Comparison of ENCODE assay signal across 8 mouse cellular contexts in genomic region chr19:46318586-46319378, GRCm38 (mm10). TPM values are rescaled to one million over a fixed set of nuclear protein-coding genes. Genes with fewer than 3 reads are reported as not detected.
DNase-seq lines count a peak whose midpoint lies in the region; ATAC-seq and TF ChIP-seq lines count a peak whose summit lies in the region.

No protein-coding gene starts in this region.

- no peak overlapping the region for H3K4me2 ChIP-seq in CH12.LX (ENCODE audit: insufficient read depth, low read depth, poor library complexity, severe bottlenecking)
- peak overlapping the region; percentile 25 for H3K4me2 ChIP-seq in lung, embryonic 16.5 days (ENCODE audit: low read depth, low read length)

- dilution Hi-C loops in CH12.LX (cut with MboI; ENCODE audit: extremely low pct_ligation_motif_present, extremely low pct_unique_long_range_greater_than_20kb, low sequenced_read_pairs) = no loop called here

- no peak for TF ChIP-seq CTCF in CH12.LX (conservative IDR thresholded peaks at IDR 0.05 in 1 of 2, IDR thresholded peaks at IDR 0.05 in 1 of 2; ENCODE audit: low read depth in 2 of 2, low read length in 2 of 2)
- no peak for TF ChIP-seq CTCF in embryonic fibroblast, embryonic 13.5 days (IDR thresholded peaks at IDR 0.05; ENCODE audit: borderline replicate concordance, insufficient read depth, low read length)

- TF ChIP-seq RAD21 in CH12.LX (IDR thresholded peaks at IDR 0.05; ENCODE audit: low read depth, low read length) = no peak

- no peak for DNase-seq in CH12.LX (ENCODE audit: extremely low read depth)
- peak; percentile 66 to 77 for DNase-seq in adrenal gland, adult 18-20 months (ENCODE audit: low spot score in 2 of 2)
- peak; percentile 76 for DNase-seq in heart, postnatal 4 days
- peak; percentile 94 for DNase-seq in layer of hippocampus, adult 9-11 months
- DNase-seq in right cerebral cortex, postnatal 36 days (ENCODE audit: low spot score in 2 of 2) = peak; percentile 95

- no peaks in the 10 kb centered on the region for H3K79me2 ChIP-seq in CH12.LX (replicated peaks; ENCODE audit: control insufficient read depth, extremely low read depth, insufficient read depth, poor library complexity, severe bottlenecking)

- no peak for TF ChIP-seq EP300 in CH12.LX (IDR thresholded peaks at IDR 0.05; ENCODE audit: low read length)

- H3K9ac ChIP-seq in CH12.LX (ENCODE audit: insufficient read depth, low read depth) = no peak overlapping the region
- H3K9ac ChIP-seq in lung, embryonic 16.5 days (ENCODE audit: low read length) = no peak overlapping the region

- TF ChIP-seq POLR2A in CH12.LX (IDR thresholded peaks at IDR 0.05; ENCODE audit: low read depth, low read length) = no peak
- TF ChIP-seq POLR2A in embryonic fibroblast, embryonic 13.5 days (IDR thresholded peaks at IDR 0.05; ENCODE audit: low read depth, low read length) = 0 out of 2 replicates have a peak, but pooled peaks have one; percentile 23

- in situ Hi-C loops in CH12.LX (cut with MboI; ENCODE audit: low pct_ligation_motif_present, low pct_unique_long_range_greater_than_20kb, low sequenced_read_pairs) = no loop called here

- H3K27me3 ChIP-seq in CH12.LX (replicated peaks) = peaks cover 12% of the 10 kb centered on the region
- H3K27me3 ChIP-seq in lung, embryonic 16.5 days (ENCODE audit: control insufficient read depth, insufficient read depth, low read depth, low read length) = peaks cover 89% of the 10 kb centered on the region

- WGBS in lung, embryonic 16.5 days = 10% methylated on average over 16 of the region's 16 CpGs

- no peak overlapping the region for H3K4me3 ChIP-seq in CH12.LX (replicated peaks in 1 of 3; ENCODE audit: low read depth in 2 of 3, low read length in 2 of 3, poor library complexity in 1 of 3)
- H3K4me3 ChIP-seq in embryonic fibroblast, embryonic 13.5 days (ENCODE audit: insufficient read depth, low read length) = no peak overlapping the region
- no peak overlapping the region for H3K4me3 ChIP-seq in lung, embryonic 16.5 days (ENCODE audit: low read length)

- H3K4me1 ChIP-seq in CH12.LX (ENCODE audit: control insufficient read depth in 1 of 2, insufficient read depth in 2 of 2) = peaks cover 3 to 75% of the 10 kb centered on the region in 2 experiments; a peak in 2 of 4 replicates
- peaks cover 2% of the 10 kb centered on the region for H3K4me1 ChIP-seq in embryonic fibroblast, embryonic 13.5 days (ENCODE audit: control insufficient read depth, insufficient read depth, low read length)
- H3K4me1 ChIP-seq in lung, embryonic 16.5 days (replicated peaks; ENCODE audit: control insufficient read depth, insufficient read depth, low read length) = peaks cover 14% of the 10 kb centered on the region

- peaks cover 8% of the 10 kb centered on the region for H3K9me3 ChIP-seq in CH12.LX (replicated peaks; ENCODE audit: low read length)
- H3K9me3 ChIP-seq in lung, embryonic 16.5 days (ENCODE audit: control insufficient read depth, low read length) = no peaks in the 10 kb centered on the region

- ATAC-seq in lung, embryonic 16.5 days (ENCODE audit: low read depth) = peak; percentile 34; the same call in 1 of the 2 replicates
- ATAC-seq in megakaryocyte-erythroid progenitor cell, adult 5-6 weeks (replicated peaks; ENCODE audit: low FRiP score, low TSS enrichment, poor library complexity, severe bottlenecking) = no peak

- H3K27ac ChIP-seq in CH12.LX (ENCODE audit: insufficient read depth, low read depth) = no peak overlapping the region
- H3K27ac ChIP-seq in embryonic fibroblast, embryonic 13.5 days (ENCODE audit: insufficient read depth, low read length) = no peak overlapping the region
- no peak overlapping the region for H3K27ac ChIP-seq in lung, embryonic 16.5 days (ENCODE audit: low read length)

- H3K36me3 ChIP-seq in CH12.LX (replicated peaks in 1 of 2; ENCODE audit: control insufficient read depth in 1 of 2, insufficient read depth in 1 of 2, low read length in 1 of 2) = peaks cover 9 to 31% of the 10 kb centered on the region in 2 experiments
- H3K36me3 ChIP-seq in lung, embryonic 16.5 days (ENCODE audit: control insufficient read depth, insufficient read depth, low read length) = no peaks in the 10 kb centered on the region

TF ChIP-seq in CH12.LX, 34 proteins besides CTCF, POLR2A, EP300 and RAD21:
- TF ChIP-seq SIN3A (IDR thresholded peaks at IDR 0.05; ENCODE audit: low read length) (no peak), NRF1 (IDR thresholded peaks at IDR 0.05; ENCODE audit: low read depth, low read length) (peak; percentile 77), CHD2 (IDR thresholded peaks at IDR 0.05; ENCODE audit: low read length) (0 out of 2 replicates have a peak, but pooled peaks have one; percentile 14)
TF ChIP-seq in CH12.LX: peak in this region for 2.

RNA-seq across cellular contexts. Expression of gene Psd, which starts 8.2 kb away (rescaled TPM):
- 1.3 and 2.2 TPM in 2 replicates for total RNA-seq in CH12.LX (2012; rRNA removed)
- total RNA-seq in CH12.LX (2014; rRNA removed) = 0.39 and 0.70 TPM in 2 replicates
- polyA plus RNA-seq in CH12.LX (2012; ENCODE audit: insufficient read length, low read depth) = 20.1 and 20.6 TPM in 2 replicates
- total RNA-seq in adrenal gland, adult 18-20 months (2021) = 1 to 10 TPM; 7.5 to 9.2 TPM
- 1.5 and 2.7 TPM in 2 replicates for polyA plus RNA-seq in embryonic fibroblast, embryonic 13.5 days (2011; ENCODE audit: insufficient read length, low read depth, missing spikeins)
- 1 to 10 TPM; 1.7 to 2.1 TPM for total RNA-seq in heart, postnatal 4 days (2021)
- polyA plus RNA-seq in lung, embryonic 16.5 days (2015; fragmentation: Nextera tagmentation; extraction: Ambion mirVana) = 3.4 and 4.3 TPM in 2 replicates
- total RNA-seq in megakaryocyte-erythroid progenitor cell, adult 5-6 weeks (2014; fragmentation: Nextera tagmentation) = 3.4 and 7.1 TPM in 2 replicates
- 0.99 TPM in 1 of 2 replicates, not detected in the other for total RNA-seq in megakaryocyte-erythroid progenitor cell, adult 5-6 weeks (2017)

RNA-seq across cellular contexts. Expression of gene Fbxl15, which starts 9.2 kb away (rescaled TPM):
- total RNA-seq in CH12.LX (2012; rRNA removed) (9.9 and 10.4 TPM in 2 replicates), CH12.LX (2014; rRNA removed) (6.8 and 9.4 TPM in 2 replicates)
- 7.3 and 7.6 TPM in 2 replicates for polyA plus RNA-seq in CH12.LX (2012; ENCODE audit: insufficient read length, low read depth)
- 10 to 100 TPM in 1 of 2 experiments, 1 to 10 TPM in 1; 8.8 to 10.3 TPM for total RNA-seq in adrenal gland, adult 18-20 months (2021)
- 3.2 and 3.9 TPM in 2 replicates for polyA plus RNA-seq in embryonic fibroblast, embryonic 13.5 days (2011; ENCODE audit: insufficient read length, low read depth, missing spikeins)
- total RNA-seq in heart, postnatal 4 days (2021) = 1 to 10 TPM; 5.5 to 7.2 TPM
- polyA plus RNA-seq in lung, embryonic 16.5 days (2015; fragmentation: Nextera tagmentation; extraction: Ambion mirVana) = 12.0 and 13.3 TPM in 2 replicates
- 4.7 TPM in 1 of 2 replicates, not detected in the other for total RNA-seq in megakaryocyte-erythroid progenitor cell, adult 5-6 weeks (2014; fragmentation: Nextera tagmentation)
- total RNA-seq in megakaryocyte-erythroid progenitor cell, adult 5-6 weeks (2017) = 0.42 and 2.5 TPM in 2 replicates

RNA-seq across cellular contexts. Expression of gene Nfkb2, which starts 14.7 kb away (rescaled TPM):
- 45.0 and 64.8 TPM in 2 replicates for total RNA-seq in CH12.LX (2012; rRNA removed)
- 37.1 and 44.3 TPM in 2 replicates for total RNA-seq in CH12.LX (2014; rRNA removed)
- polyA plus RNA-seq in CH12.LX (2012; ENCODE audit: insufficient read length, low read depth) = 67.5 and 71.7 TPM in 2 replicates
- 10 to 100 TPM; 40.4 to 42.8 TPM for total RNA-seq in adrenal gland, adult 18-20 months (2021)
- 42.3 and 44.8 TPM in 2 replicates for polyA plus RNA-seq in embryonic fibroblast, embryonic 13.5 days (2011; ENCODE audit: insufficient read length, low read depth, missing spikeins)
- 10 to 100 TPM; 15.1 to 15.2 TPM for total RNA-seq in heart, postnatal 4 days (2021)
- polyA plus RNA-seq in lung, embryonic 16.5 days (2015; fragmentation: Nextera tagmentation; extraction: Ambion mirVana) = 8.3 and 9.1 TPM in 2 replicates
- 2.8 and 5.6 TPM in 2 replicates for total RNA-seq in megakaryocyte-erythroid progenitor cell, adult 5-6 weeks (2014; fragmentation: Nextera tagmentation)
- total RNA-seq in megakaryocyte-erythroid progenitor cell, adult 5-6 weeks (2017) = 4.9 and 6.1 TPM in 2 replicates

RNA-seq across cellular contexts. Expression of gene Cuedc2, which starts 19.7 kb away (rescaled TPM):
- total RNA-seq in CH12.LX (2012; rRNA removed) = 95.1 and 102 TPM in 2 replicates
- total RNA-seq in CH12.LX (2014; rRNA removed) = 117 and 120 TPM in 2 replicates
- polyA plus RNA-seq in CH12.LX (2012; ENCODE audit: insufficient read length, low read depth) = 94.4 and 123 TPM in 2 replicates
- 10 to 100 TPM; 72.1 to 77.9 TPM for total RNA-seq in adrenal gland, adult 18-20 months (2021)
- 62.4 and 67.7 TPM in 2 replicates for polyA plus RNA-seq in embryonic fibroblast, embryonic 13.5 days (2011; ENCODE audit: insufficient read length, low read depth, missing spikeins)
- 100 to 1,000 TPM in 1 of 2 experiments, 10 to 100 TPM in 1; 98.8 to 108 TPM for total RNA-seq in heart, postnatal 4 days (2021)
- 144 and 153 TPM in 2 replicates for polyA plus RNA-seq in lung, embryonic 16.5 days (2015; fragmentation: Nextera tagmentation; extraction: Ambion mirVana)
- 58.5 and 61.2 TPM in 2 replicates for total RNA-seq in megakaryocyte-erythroid progenitor cell, adult 5-6 weeks (2014; fragmentation: Nextera tagmentation)
- total RNA-seq in megakaryocyte-erythroid progenitor cell, adult 5-6 weeks (2017) = 100 and 121 TPM in 2 replicates

RNA-seq across cellular contexts. Expression of gene Mfsd13a, which starts 22.1 kb away (rescaled TPM):
- total RNA-seq in CH12.LX (2012; rRNA removed) = 4.9 and 7.6 TPM in 2 replicates
- 2.8 and 3.1 TPM in 2 replicates for total RNA-seq in CH12.LX (2014; rRNA removed)
- 13.2 and 15.9 TPM in 2 replicates for polyA plus RNA-seq in CH12.LX (2012; ENCODE audit: insufficient read length, low read depth)
- total RNA-seq in adrenal gland, adult 18-20 months (2021) = 1 to 10 TPM; 9.3 to 9.4 TPM
- 1.3 and 1.6 TPM in 2 replicates for polyA plus RNA-seq in embryonic fibroblast, embryonic 13.5 days (2011; ENCODE audit: insufficient read length, low read depth, missing spikeins)
- 1 to 10 TPM; 3.1 to 4.2 TPM for total RNA-seq in heart, postnatal 4 days (2021)
- 10.4 and 11.4 TPM in 2 replicates for polyA plus RNA-seq in lung, embryonic 16.5 days (2015; fragmentation: Nextera tagmentation; extraction: Ambion mirVana)
- total RNA-seq in megakaryocyte-erythroid progenitor cell, adult 5-6 weeks (2014; fragmentation: Nextera tagmentation) = 15.0 and 16.5 TPM in 2 replicates
- 1.3 and 1.7 TPM in 2 replicates for total RNA-seq in megakaryocyte-erythroid progenitor cell, adult 5-6 weeks (2017)
